Mouse (Mus musculus) kidney, postnatal 0 days (tissue): Measurements from ENCODE around the gene Tsc22d4. TPM values are rescaled to one million over a fixed set of nuclear protein-coding genes. Genes with fewer than 3 reads are reported as not detected.

Experiments used
- ATAC-seq: fragments of 200-750 bp; cut with Nextera tagmentation; replicated peaks from 2 replicates; pipeline ENCODE4 v1.8.0; 2017; ENCODE audit warnings: low read depth, moderate number of reproducible peaks, moderate TSS enrichment, moderate library complexity; ENCODE audit not compliant: low FRiP score
- DNase-seq: peaks from one replicate; pipeline ENCODE4 v3.0.0-alpha.2; 2016; ENCODE audit warnings: low spot score
- H3K27ac ChIP-seq: fragments of 300-500 bp; sonication (generic); 2 replicates; pipeline ENCODE4 v1.5.1; 2014; ENCODE audit warnings: mild to moderate bottlenecking
- H3K27me3 ChIP-seq: fragments of 300-500 bp; sonication (generic); 2 replicates; pipeline ENCODE4 v1.6.1; 2014; ENCODE audit warnings: low read length, mixed read lengths; ENCODE audit not compliant: insufficient read depth
- H3K36me3 ChIP-seq: fragments of 300-500 bp; sonication (generic); 2 replicates; pipeline ENCODE4 v1.6.1; 2014; ENCODE audit warnings: low read length, mixed read lengths; ENCODE audit not compliant: insufficient read depth
- H3K4me1 ChIP-seq: fragments of 300-500 bp; sonication (generic); replicated peaks from 2 replicates; pipeline ENCODE4 v1.6.1; 2014; ENCODE audit warnings: antibody characterized with exemption, low read length, mixed read lengths; ENCODE audit not compliant: insufficient read depth
- H3K4me2 ChIP-seq: fragments of 300-500 bp; sonication (generic); 2 replicates; pipeline ENCODE4 v1.6.1; 2014; ENCODE audit warnings: mild to moderate bottlenecking, low read length, moderate library complexity, mixed read lengths
- H3K4me3 ChIP-seq: fragments of 300-500 bp; sonication (generic); replicated peaks from 2 replicates; pipeline ENCODE4 v1.5.1; 2014; ENCODE audit warnings: low read depth, low read length
- H3K9ac ChIP-seq: fragments of 300-500 bp; sonication (generic); 2 replicates; pipeline ENCODE4 v1.6.1; 2014; ENCODE audit warnings: low read depth, low read length
- H3K9me3 ChIP-seq: fragments of 300-500 bp; sonication (generic); replicated peaks from 2 replicates; pipeline ENCODE4 v1.6.1; 2016; ENCODE audit warnings: low read length, inconsistent platforms, mixed read lengths
- CTCF ChIP-seq: IDR thresholded peaks from 2 replicates; pipeline ENCODE4 v1.5.1; 2016; ENCODE audit warnings: antibody characterized with exemption, low read depth, mild to moderate bottlenecking, moderate library complexity
- WGBS: fragments of 180-500 bp; shearing (Covaris S2); extraction: QIAGEN DNeasy Blood & Tissue Kit; methylation state at CpG from one replicate; pipeline ENCODE4 v1.1.7; 2014; 5-methylcytosine and 5-hydroxymethylcytosine counted together
- polyA plus RNA-seq: library from polyadenylated mRNA; unstranded; fragments of >200 nt; fragmentation: Nextera tagmentation; extraction: Ambion mirVana; gene quantifications from 2 replicates; pipeline ENCODE4 v1.2.1, GENCODE M21; 2015

Gene Tsc22d4
- polyA plus RNA-seq, 1 experiment from 2014 or later = 110 TPM

GRCm38 (mm10) chr5:137740506-137740905 is 5.0 kb upstream of the Tsc22d4 start:
- H3K4me1 ChIP-seq = peaks cover 7% of the 10 kb centered on the region; the same call in 1 of the 2 replicates
- ATAC-seq (no peak), DNase-seq (peak; percentile 31)
- H3K4me3 ChIP-seq = peak overlapping the region; percentile 56
- H3K4me2 ChIP-seq = peak overlapping the region; percentile 82
- H3K27me3 ChIP-seq = no peaks in the 10 kb centered on the region
- no peaks in the 10 kb centered on the region for H3K9me3 ChIP-seq
- H3K9ac ChIP-seq = peak overlapping the region; percentile 72
- H3K27ac ChIP-seq = 0 out of 2 replicates have a peak overlapping the region, but pooled peaks have one; percentile 19
- H3K36me3 ChIP-seq = no peaks in the 10 kb centered on the region
- 9% methylated on average over 11 of the region's 11 CpGs for WGBS
- TF ChIP-seq CTCF = no peak

GRCm38 (mm10) chr5:137741023-137741931 is 4.3 kb upstream of the Tsc22d4 start, which contains the start of gene Nyap1:
Nyap1 (minus strand) TSS chr5:137741607.
- Histone ChIP-seq H3K4me3 (peak within 1 kb of the TSS; percentile 56), H3K9ac (peak within 1 kb of the TSS; percentile 72), H3K9me3 (no peaks in the 10 kb centered on the region), H3K36me3 (no peaks in the 10 kb centered on the region), H3K27me3 (no peaks in the 10 kb centered on the region), H3K4me1 (peaks cover 7% of the 10 kb centered on the region; the same call in 1 of the 2 replicates), H3K27ac (peak within 1 kb of the TSS; percentile 76), H3K4me2 (peak within 1 kb of the TSS; percentile 82)
- peak; percentile 79 for ATAC-seq
- WGBS = under 1% methylated on average over 55 of the region's 71 CpGs
- peak; percentile 83 for DNase-seq
- peak; percentile 73 for TF ChIP-seq CTCF

GRCm38 (mm10) chr5:137742048-137742447 is 3.5 kb upstream of the Tsc22d4 start:
- H3K4me1 ChIP-seq = peaks cover 7% of the 10 kb centered on the region; the same call in 1 of the 2 replicates
- TF ChIP-seq CTCF = no peak
- ATAC-seq = no peak
- no peak overlapping the region for H3K9ac ChIP-seq
- DNase-seq = no peak
- H3K27ac ChIP-seq = no peak overlapping the region
- H3K4me3 ChIP-seq = no peak overlapping the region
- no peaks in the 10 kb centered on the region for H3K36me3 ChIP-seq
- H3K9me3 ChIP-seq = no peaks in the 10 kb centered on the region
- H3K4me2 ChIP-seq = peak overlapping the region; percentile 82
- no peaks in the 10 kb centered on the region for H3K27me3 ChIP-seq
- 53% methylated on average over 10 of the region's 10 CpGs for WGBS

GRCm38 (mm10) chr5:137742836-137743235 is 2.7 kb upstream of the Tsc22d4 start:
- TF ChIP-seq CTCF = no peak
- WGBS = 90% methylated on average over 6 of the region's 6 CpGs
- ATAC-seq (no peak), DNase-seq (no peak)
- no peaks in the 10 kb centered on the region for H3K27me3 ChIP-seq
- no peak overlapping the region for H3K4me3 ChIP-seq
- H3K4me1 ChIP-seq = peaks cover 10% of the 10 kb centered on the region; the same call in 1 of the 2 replicates
- no peaks in the 10 kb centered on the region for H3K36me3 ChIP-seq
- no peak overlapping the region for H3K27ac ChIP-seq
- H3K9me3 ChIP-seq = no peaks in the 10 kb centered on the region
- H3K4me2 ChIP-seq = no peak overlapping the region
- no peak overlapping the region for H3K9ac ChIP-seq

- 90% methylated on average over 6 of the region's 7 CpGs for WGBS
- no peaks in the 10 kb centered on the region for H3K27me3 ChIP-seq
- no peak overlapping the region for H3K27ac ChIP-seq
- no peaks in the 10 kb centered on the region for H3K36me3 ChIP-seq
- ATAC-seq (no peak), DNase-seq (no peak)
- H3K4me2 ChIP-seq = no peak overlapping the region
- H3K4me1 ChIP-seq = peaks cover 15% of the 10 kb centered on the region
- H3K4me3 ChIP-seq = no peak overlapping the region
- no peak overlapping the region for H3K9ac ChIP-seq
- no peaks in the 10 kb centered on the region for H3K9me3 ChIP-seq
- no peak for TF ChIP-seq CTCF
These were observed 1.3 kb upstream of the Tsc22d4 start for GRCm38 (mm10) chr5:137744197-137744596.

- peak overlapping the region; percentile 77 for H3K9ac ChIP-seq
- DNase-seq = peak; percentile 73
- peaks cover 3% of the 10 kb centered on the region for H3K36me3 ChIP-seq
- TF ChIP-seq CTCF = no peak
- under 1% methylated on average over 20 of the region's 20 CpGs for WGBS
- H3K9me3 ChIP-seq = no peaks in the 10 kb centered on the region
- no peaks in the 10 kb centered on the region for H3K27me3 ChIP-seq
- peaks cover 13% of the 10 kb centered on the region for H3K4me1 ChIP-seq
- peak; percentile 9; the same call in 1 of the 2 replicates for ATAC-seq
- H3K4me3 ChIP-seq = peak overlapping the region; percentile 64
- peak overlapping the region; percentile 97 for H3K27ac ChIP-seq
- peak overlapping the region; percentile 99 for H3K4me2 ChIP-seq
These were observed 836 bp downstream of the Tsc22d4 start for GRCm38 (mm10) chr5:137746282-137746850.
